Mouse (Mus musculus): ENCODE data around the gene Ispd.
"Not testable (repeated sequence)": the region's sequence is repeated elsewhere in the genome, so short reads cannot be mapped to it uniquely, and the experiment has no call there.

Gene Ispd

GRCm38 (mm10) chr12:36381441-36382340, at the start of gene Ispd, which contains the start of gene D630036H23Rik:
Ispd (plus strand) TSS chr12:36381450.
D630036H23Rik (minus strand) TSS chr12:36382181.
- peak; percentile 91 for DNase-seq (ENCODE audit: low spot score)

- no peak for DNase-seq (ENCODE audit: low spot score)
Measured at GRCm38 (mm10) chr12:36332676-36333075, 48.6 kb upstream of the Ispd start.

GRCm38 (mm10) chr12:36333837-36334281, 47.4 kb upstream of the Ispd start:
- no peak for DNase-seq (ENCODE audit: low spot score)

- DNase-seq (ENCODE audit: low spot score), result no peak
Measured at GRCm38 (mm10) chr12:36344131-36344530, 37.1 kb upstream of the Ispd start.

- DNase-seq (ENCODE audit: low spot score), result no peak
Measured at GRCm38 (mm10) chr12:36360064-36360463, 21.2 kb upstream of the Ispd start.

GRCm38 (mm10) chr12:36360693-36361092, 20.6 kb upstream of the Ispd start:
- DNase-seq (ENCODE audit: low spot score), result no peak

- no peak for DNase-seq (ENCODE audit: low spot score)
Measured at GRCm38 (mm10) chr12:36364013-36364412, 17.2 kb upstream of the Ispd start.

- no peak for DNase-seq (ENCODE audit: low spot score)
Measured at GRCm38 (mm10) chr12:36373237-36373998, 7.8 kb upstream of the Ispd start.

- DNase-seq (ENCODE audit: low spot score), result not testable (repeated sequence)
Measured at GRCm38 (mm10) chr12:36376391-36376790, 4.9 kb upstream of the Ispd start.

- no peak for DNase-seq (ENCODE audit: low spot score)
Measured at GRCm38 (mm10) chr12:36380254-36380653, 996 bp upstream of the Ispd start.

GRCm38 (mm10) chr12:36380806-36381205, 444 bp upstream of the Ispd start:
- DNase-seq (ENCODE audit: low spot score), result no peak

GRCm38 (mm10) chr12:36385386-36385785, 4.1 kb downstream of the Ispd start:
- no peak for DNase-seq (ENCODE audit: low spot score)

- no peak for DNase-seq (ENCODE audit: low spot score)
Measured at GRCm38 (mm10) chr12:36386991-36387390, 5.7 kb downstream of the Ispd start.

GRCm38 (mm10) chr12:36395115-36395514, 13.9 kb downstream of the Ispd start:
- no peak for DNase-seq (ENCODE audit: low spot score)

- peak; percentile 9 for DNase-seq (ENCODE audit: low spot score)
Measured at GRCm38 (mm10) chr12:36423677-36424076, 42.4 kb downstream of the Ispd start.

GRCm38 (mm10) chr12:36425258-36425657, 44.0 kb downstream of the Ispd start:
- no peak for DNase-seq (ENCODE audit: low spot score)

- no peak for DNase-seq (ENCODE audit: low spot score)
Measured at GRCm38 (mm10) chr12:36426163-36427045, 45.2 kb downstream of the Ispd start.

- DNase-seq (ENCODE audit: low spot score), result no peak
Measured at GRCm38 (mm10) chr12:36436956-36437355, 55.7 kb downstream of the Ispd start.

GRCm38 (mm10) chr12:36439396-36439795, 58.1 kb downstream of the Ispd start:
- DNase-seq (ENCODE audit: low spot score), result no peak

- no peak for DNase-seq (ENCODE audit: low spot score)
Measured at GRCm38 (mm10) chr12:36456002-36456401, 74.8 kb downstream of the Ispd start.

GRCm38 (mm10) chr12:36457726-36458125, 76.5 kb downstream of the Ispd start:
- no peak for DNase-seq (ENCODE audit: low spot score)
